Mouse (Mus musculus): ENCODE measurements around the gene Homer2.

GRCm38 (mm10) chr7:81695763-81696533 lies 11.4 kb downstream of the Homer2 start:
- TF ChIP-seq POLR2A (IDR thresholded peaks at IDR 0.05; ENCODE audit: low read depth, low read length) (no peak), CTCF (conservative IDR thresholded peaks at IDR 0.05; ENCODE audit: insufficient read depth, insufficient read length, low read depth, low read length) (no peak)

Measured in kidney, adult 2 months (tissue).